Mouse (Mus musculus) thymus, postnatal 36 days (tissue): ENCODE results near the gene Gjb1.
"Not testable (repeated sequence)": the region's sequence is repeated elsewhere in the genome, so short reads cannot be mapped to it uniquely, and the experiment has no call there.

ENCODE experiments used
- DNase-seq, 2 experiments: peaks; one replicate each; pipeline ENCODE4 v3.0.0; 2022; ENCODE audit warnings: mixed read lengths in 2 of 2

Gjb1 gene

GRCm38 (mm10) chrX:101376190-101376968 lies at the start of gene Gjb1:
Gene Gjb1 (plus strand): TSS chrX:101376378.
- no peak for DNase-seq

DNA sequence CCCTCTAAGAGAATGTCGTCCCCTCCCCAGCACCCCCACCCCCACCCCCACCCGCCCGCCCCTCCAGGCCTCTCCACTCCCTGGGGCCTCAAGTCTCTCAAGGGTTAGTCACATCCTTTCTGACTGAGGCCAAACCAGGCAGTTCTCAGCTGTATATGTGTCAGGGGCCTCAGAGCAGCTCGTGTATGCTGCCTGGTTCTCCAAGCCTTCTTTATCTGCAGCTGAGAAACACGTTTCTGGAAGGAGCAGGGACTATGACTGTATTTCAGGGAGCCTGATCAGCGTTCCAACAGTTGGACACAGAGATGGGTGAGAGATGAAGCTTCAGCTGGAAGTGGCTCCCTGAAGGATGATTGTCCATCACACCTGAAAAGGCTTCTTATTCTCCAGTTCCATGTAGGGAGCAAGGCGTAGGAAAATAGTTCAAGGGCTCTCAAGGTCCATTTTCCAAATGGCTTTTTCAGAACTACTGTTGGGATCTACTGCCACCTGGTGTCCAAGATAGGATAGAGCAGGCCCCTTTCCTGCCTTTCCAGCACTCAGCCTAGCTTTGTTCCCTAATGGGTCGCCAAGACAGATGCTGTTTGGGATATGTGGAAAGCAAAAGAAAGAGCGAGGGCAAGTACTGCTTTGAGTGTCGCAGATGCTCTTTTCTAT lies 46.7 kb upstream of the Gjb1 start:
- peak; percentile 18 to 27 for DNase-seq

DNA sequence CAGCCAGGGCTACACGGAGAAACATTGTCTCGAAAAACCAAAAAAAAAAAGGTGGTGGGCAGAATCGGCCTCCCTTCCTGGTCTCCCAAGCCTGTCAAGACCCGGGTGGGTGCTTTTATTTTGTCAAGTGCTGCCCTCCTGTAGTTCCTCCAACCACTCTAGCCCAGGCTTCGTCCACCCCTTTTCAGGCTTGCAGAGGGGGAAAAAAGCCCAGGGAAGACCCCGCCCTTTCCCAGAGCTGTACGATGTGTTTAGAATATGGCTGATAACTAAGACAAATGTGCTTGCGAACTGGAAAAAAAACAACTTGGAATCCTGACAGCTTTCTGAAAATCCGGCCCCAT lies 44.2 kb upstream of the Gjb1 start:
- DNase-seq = no peak

GRCm38 (mm10) chrX:101332375-101333211 lies 43.6 kb upstream of the Gjb1 start:
- DNase-seq = peak; percentile 79 to 84

- DNase-seq = peak; percentile 22 to 38
Measured at GRCm38 (mm10) chrX:101334606-101335005, 41.6 kb upstream of the Gjb1 start.

GRCm38 (mm10) chrX:101338666-101339065 lies 37.5 kb upstream of the Gjb1 start:
- no peak for DNase-seq

GRCm38 (mm10) chrX:101342837-101343236 lies 33.3 kb upstream of the Gjb1 start:
- not testable (repeated sequence) for DNase-seq

- DNase-seq = no peak
Measured at GRCm38 (mm10) chrX:101345456-101345855, 30.7 kb upstream of the Gjb1 start.

- DNase-seq = no peak
Measured at GRCm38 (mm10) chrX:101346475-101346874, 29.7 kb upstream of the Gjb1 start.

DNA sequence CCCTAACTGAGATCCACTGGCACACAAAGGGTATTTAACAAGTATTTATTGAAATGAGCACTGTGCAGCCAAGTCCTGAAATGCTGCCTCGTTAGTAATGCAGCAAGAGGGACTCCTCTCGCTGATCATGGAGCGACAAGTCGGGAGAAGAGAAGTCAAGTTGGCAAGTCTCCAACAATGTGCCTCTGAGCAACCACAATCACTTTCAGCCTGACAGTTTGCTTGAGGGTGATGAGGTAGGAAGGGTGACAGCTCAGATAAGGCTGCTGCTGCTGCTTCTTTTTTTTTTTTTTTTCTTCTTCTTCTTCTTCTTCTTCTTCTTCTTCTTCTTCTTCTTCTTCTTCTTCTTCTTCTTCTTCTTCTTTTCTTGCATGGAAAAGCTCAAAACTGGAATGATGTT lies 25.0 kb upstream of the Gjb1 start:
- no peak for DNase-seq

DNA sequence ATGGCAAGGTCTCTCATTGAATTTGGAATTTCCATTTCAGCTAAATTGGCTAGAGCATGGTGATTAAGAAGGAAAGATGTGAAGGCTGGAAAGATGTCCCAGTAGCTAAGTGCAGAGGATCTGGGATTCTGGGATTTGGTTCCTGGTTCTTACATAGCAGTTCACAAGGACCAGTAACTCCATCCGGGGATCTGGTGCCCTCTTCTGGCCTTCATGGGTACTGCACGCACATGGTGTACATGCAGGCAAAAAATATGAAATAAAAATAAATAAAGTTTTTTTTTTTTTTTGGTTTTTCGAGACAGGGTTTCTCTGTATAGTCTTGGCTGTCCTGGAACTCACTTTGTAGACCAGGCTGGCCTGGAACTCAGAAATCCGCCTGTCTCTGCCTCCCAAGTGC lies 17.3 kb upstream of the Gjb1 start:
- DNase-seq = peak; percentile 5 to 8

DNA sequence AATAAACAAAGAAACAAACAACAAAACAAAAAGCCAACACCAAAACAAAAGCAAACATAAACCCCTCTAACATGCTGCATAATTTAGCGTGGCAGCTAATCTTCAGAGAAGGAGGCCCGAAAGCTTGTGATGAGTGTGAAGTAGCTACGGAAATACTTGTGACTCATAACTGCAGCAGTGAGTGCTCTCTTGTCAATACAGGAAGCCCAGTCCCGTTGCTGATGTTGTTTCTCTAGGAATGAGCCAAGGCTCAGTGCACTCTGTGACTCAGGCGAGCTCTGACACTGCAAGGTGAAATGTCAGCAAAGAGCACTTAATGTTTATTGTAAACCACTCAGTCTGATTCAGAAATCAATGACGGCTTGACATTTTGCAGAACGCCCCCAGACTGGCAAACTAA lies 7.2 kb upstream of the Gjb1 start:
- DNase-seq = no peak

DNA sequence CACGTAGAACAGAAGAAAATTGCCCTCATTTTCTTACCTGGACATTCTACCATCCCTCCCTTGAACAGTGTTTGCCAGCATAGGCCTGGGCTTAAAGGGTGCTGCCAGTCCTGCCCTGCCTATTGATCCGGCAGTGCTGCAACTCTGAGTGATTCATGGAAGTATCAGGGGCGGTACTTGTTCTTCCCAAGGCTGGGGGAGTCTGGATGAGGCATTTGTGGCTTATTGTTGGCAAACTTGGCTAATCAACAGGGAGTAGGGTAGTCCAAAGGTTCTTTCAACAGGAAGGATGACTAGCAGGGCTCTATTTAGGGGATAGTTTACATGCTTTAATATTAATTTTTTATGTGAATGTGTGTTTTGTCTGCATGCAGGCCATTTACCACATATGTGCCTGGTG lies 5.6 kb upstream of the Gjb1 start:
- no peak for DNase-seq

GRCm38 (mm10) chrX:101372946-101373345 lies 3.2 kb upstream of the Gjb1 start:
- no peak for DNase-seq

- DNase-seq = no peak
Measured at GRCm38 (mm10) chrX:101377076-101377475, 898 bp downstream of the Gjb1 start.

DNA sequence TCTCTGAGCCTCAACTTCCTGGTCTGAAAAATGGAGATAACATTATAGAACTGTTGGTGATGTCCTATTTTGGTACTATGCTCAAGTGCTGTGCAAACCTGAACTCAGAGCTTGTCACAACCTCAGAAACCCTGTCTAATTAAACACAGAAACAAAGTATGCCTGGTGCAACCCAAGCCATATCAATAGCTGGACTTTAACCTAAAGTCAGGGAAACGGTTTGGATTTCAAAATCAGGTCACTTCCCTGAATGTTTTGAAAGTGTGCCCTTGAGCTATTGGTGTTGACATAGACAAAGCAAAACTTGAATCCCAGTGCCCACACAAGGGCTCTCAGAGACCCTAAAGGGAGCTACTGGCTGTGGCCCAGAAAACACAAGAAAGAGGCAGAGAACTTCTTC lies 3.6 kb downstream of the Gjb1 start:
- no peak for DNase-seq

GRCm38 (mm10) chrX:101383455-101383854 lies 7.3 kb downstream of the Gjb1 start:
- DNase-seq = no peak

GRCm38 (mm10) chrX:101384439-101385137 lies 8.4 kb downstream of the Gjb1 start:
- DNase-seq = no peak

GRCm38 (mm10) chrX:101386222-101386621 lies 10.0 kb downstream of the Gjb1 start:
- no peak for DNase-seq

- no peak for DNase-seq
Measured at GRCm38 (mm10) chrX:101388866-101389537, 12.8 kb downstream of the Gjb1 start.

GRCm38 (mm10) chrX:101394341-101394740 lies 18.2 kb downstream of the Gjb1 start:
- DNase-seq = no peak

DNA sequence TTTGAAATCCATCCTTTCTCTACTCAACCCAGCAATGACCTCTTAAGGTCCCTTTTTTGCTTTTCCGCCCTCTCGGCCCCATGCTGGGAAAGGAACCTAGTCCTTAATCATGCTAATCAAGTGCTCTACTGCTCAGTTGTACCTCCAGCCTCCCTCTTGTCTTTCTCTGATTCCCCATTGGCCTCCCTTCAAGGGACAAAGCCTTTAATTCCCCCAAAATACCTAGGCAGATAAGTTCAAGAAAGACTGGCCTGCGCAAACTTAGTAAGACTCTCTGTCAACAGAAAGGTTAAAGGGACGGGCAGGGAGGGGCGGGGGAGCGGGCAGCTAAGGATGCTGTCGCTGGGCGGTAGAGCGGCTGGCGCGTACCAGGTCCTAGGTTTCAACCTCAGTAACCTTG lies 20.3 kb downstream of the Gjb1 start:
- DNase-seq = no peak
